Mouse (Mus musculus): Measurements from ENCODE around the gene Gm20696. TPM values are rescaled to one million over a fixed set of nuclear protein-coding genes. Genes with fewer than 3 reads are reported as not detected.
A peak's percentile ranks its signal among the peaks of the same experiment; 100 is the strongest.

The Gm20696 gene
- polyA plus RNA-seq, 1 experiment from 2014 or later, result 3.2 TPM

DNA sequence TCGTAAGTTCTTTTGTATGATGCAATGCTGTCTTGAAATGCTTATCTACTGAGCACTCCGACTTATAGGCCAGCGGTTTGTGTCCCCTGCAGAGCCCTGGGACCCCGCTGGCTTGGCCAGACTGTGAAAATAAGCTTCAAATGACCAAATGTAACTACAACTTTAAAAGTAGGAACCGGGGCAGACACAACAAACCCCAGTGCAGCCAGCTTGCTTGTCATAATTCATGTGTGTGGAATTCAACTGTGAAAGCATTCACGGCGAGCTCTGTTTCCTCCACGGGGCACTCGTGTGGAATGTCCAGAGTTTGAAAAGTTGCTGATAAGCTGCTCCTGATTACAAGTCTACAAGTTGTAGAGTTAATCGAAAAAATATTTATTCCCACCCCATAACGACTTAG lies 215.1 kb downstream of the Gm20696 start:
- Histone ChIP-seq H3K27ac (no peak overlapping the region), H3K9ac (no peak overlapping the region), H3K4me1 (peaks cover 6% of the 10 kb centered on the region; the same call in 1 of the 2 replicates), H3K9me3 (no peaks in the 10 kb centered on the region), H3K4me3 (no peak overlapping the region), H3K36me3 (no peaks in the 10 kb centered on the region), H3K27me3 (no peaks in the 10 kb centered on the region), H3K4me2 (no peak overlapping the region)
- ATAC-seq (ENCODE audit: insufficient number of reproducible peaks, insufficient read depth, low FRiP score, low TSS enrichment, low read depth), result no peak
- 58% methylated on average over 11 of the region's 11 CpGs for WGBS

- 76% methylated on average over 4 of the region's 4 CpGs for WGBS
- Histone ChIP-seq H3K27me3 (no peaks in the 10 kb centered on the region), H3K4me3 (no peak overlapping the region), H3K36me3 (no peaks in the 10 kb centered on the region), H3K27ac (no peak overlapping the region), H3K4me1 (peaks cover 9% of the 10 kb centered on the region; the same call in 1 of the 2 replicates), H3K9ac (no peak overlapping the region), H3K4me2 (no peak overlapping the region), H3K9me3 (no peaks in the 10 kb centered on the region)
- ATAC-seq (ENCODE audit: insufficient number of reproducible peaks, insufficient read depth, low FRiP score, low TSS enrichment, low read depth), result no peak
Measured at GRCm38 (mm10) chr6:99447447-99447846, 219.2 kb downstream of the Gm20696 start.

- H3K4me2 ChIP-seq, result no peak overlapping the region
- no peaks in the 10 kb centered on the region for H3K36me3 ChIP-seq
- no peak overlapping the region for H3K4me3 ChIP-seq
- no peaks in the 10 kb centered on the region for H3K27me3 ChIP-seq
- no peaks in the 10 kb centered on the region for H3K9me3 ChIP-seq
- H3K9ac ChIP-seq, result no peak overlapping the region
- no peak for ATAC-seq (ENCODE audit: insufficient number of reproducible peaks, insufficient read depth, low FRiP score, low TSS enrichment, low read depth)
- WGBS, result 93% methylated on average over 12 of the region's 12 CpGs
- H3K27ac ChIP-seq, result no peak overlapping the region
- H3K4me1 ChIP-seq, result peaks cover 7% of the 10 kb centered on the region; the same call in 1 of the 2 replicates
Measured at GRCm38 (mm10) chr6:99446801-99447415, 219.7 kb downstream of the Gm20696 start.

GRCm38 (mm10) chr6:99443460-99443859 lies 223.1 kb downstream of the Gm20696 start:
- Histone ChIP-seq H3K9ac (no peak overlapping the region), H3K4me3 (no peak overlapping the region), H3K27ac (no peak overlapping the region), H3K36me3 (no peaks in the 10 kb centered on the region), H3K9me3 (no peaks in the 10 kb centered on the region), H3K4me2 (no peak overlapping the region), H3K27me3 (no peaks in the 10 kb centered on the region), H3K4me1 (peaks cover 34% of the 10 kb centered on the region)
- 72% methylated on average over 5 of the region's 5 CpGs for WGBS
- no peak for ATAC-seq (ENCODE audit: insufficient number of reproducible peaks, insufficient read depth, low FRiP score, low TSS enrichment, low read depth)

- H3K9ac ChIP-seq, result no peak overlapping the region
- H3K36me3 ChIP-seq, result no peaks in the 10 kb centered on the region
- no peak overlapping the region for H3K4me2 ChIP-seq
- ATAC-seq (ENCODE audit: insufficient number of reproducible peaks, insufficient read depth, low FRiP score, low TSS enrichment, low read depth), result no peak
- H3K4me3 ChIP-seq, result no peak overlapping the region
- no peaks in the 10 kb centered on the region for H3K27me3 ChIP-seq
- peak overlapping the region; percentile 77; the same call in 1 of the 2 replicates for H3K27ac ChIP-seq
- H3K4me1 ChIP-seq, result peaks cover 42% of the 10 kb centered on the region
- no peaks in the 10 kb centered on the region for H3K9me3 ChIP-seq
- WGBS, result 69% methylated on average over 7 of the region's 7 CpGs
Measured at GRCm38 (mm10) chr6:99441100-99441499, 225.5 kb downstream of the Gm20696 start.

GRCm38 (mm10) chr6:99440606-99441005 lies 226.0 kb downstream of the Gm20696 start:
- Histone ChIP-seq H3K4me3 (no peak overlapping the region), H3K27ac (peak overlapping the region; percentile 77)
- 90% methylated on average over 2 of the region's 2 CpGs for WGBS

DNA sequence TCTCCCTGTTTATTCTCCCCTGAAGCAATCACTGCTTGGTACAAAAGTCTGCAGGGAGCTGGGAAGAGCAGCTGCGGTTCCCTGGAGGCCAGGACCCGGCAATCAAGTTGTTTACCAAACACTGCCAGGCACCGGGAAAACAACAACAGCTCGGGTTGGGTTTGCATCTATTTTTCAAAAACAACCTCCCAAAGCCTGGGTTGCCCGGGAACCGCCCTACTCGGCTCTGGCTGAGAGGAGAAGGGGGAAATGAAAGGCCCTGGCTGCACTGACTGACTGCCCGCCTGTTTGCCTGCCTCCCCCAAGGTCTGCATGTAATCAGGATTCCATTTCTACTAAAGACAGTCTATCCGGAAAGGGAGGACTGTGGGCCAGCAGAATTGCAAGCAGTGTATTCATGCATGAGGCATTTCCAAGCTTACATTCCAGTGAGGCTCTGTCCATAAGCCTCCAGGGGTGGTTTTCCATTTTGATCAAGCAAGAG lies 226.7 kb downstream of the Gm20696 start:
- no peak overlapping the region for H3K4me3 ChIP-seq
- H3K27me3 ChIP-seq, result no peaks in the 10 kb centered on the region
- H3K27ac ChIP-seq, result peak overlapping the region; percentile 77
- H3K9me3 ChIP-seq, result no peaks in the 10 kb centered on the region
- H3K4me1 ChIP-seq, result peaks cover 42% of the 10 kb centered on the region
- H3K36me3 ChIP-seq, result no peaks in the 10 kb centered on the region
- ATAC-seq (ENCODE audit: insufficient number of reproducible peaks, insufficient read depth, low FRiP score, low TSS enrichment, low read depth), result peak; percentile 73
- H3K4me2 ChIP-seq, result peak overlapping the region; percentile 26
- H3K9ac ChIP-seq, result peak overlapping the region; percentile 41; the same call in 1 of the 2 replicates
- 5% methylated on average over 9 of the region's 9 CpGs for WGBS

More at GRCm38 (mm10) chr6:99440606-99441005, 226.0 kb downstream of the Gm20696 start:
- H3K4me1 ChIP-seq, result peaks cover 42% of the 10 kb centered on the region
- no peaks in the 10 kb centered on the region for H3K27me3 ChIP-seq
- ATAC-seq (ENCODE audit: insufficient number of reproducible peaks, insufficient read depth, low FRiP score, low TSS enrichment, low read depth), result no peak
- H3K9me3 ChIP-seq, result no peaks in the 10 kb centered on the region
- H3K9ac ChIP-seq, result no peak overlapping the region
- no peak overlapping the region for H3K4me2 ChIP-seq
- H3K36me3 ChIP-seq, result no peaks in the 10 kb centered on the region

DNA sequence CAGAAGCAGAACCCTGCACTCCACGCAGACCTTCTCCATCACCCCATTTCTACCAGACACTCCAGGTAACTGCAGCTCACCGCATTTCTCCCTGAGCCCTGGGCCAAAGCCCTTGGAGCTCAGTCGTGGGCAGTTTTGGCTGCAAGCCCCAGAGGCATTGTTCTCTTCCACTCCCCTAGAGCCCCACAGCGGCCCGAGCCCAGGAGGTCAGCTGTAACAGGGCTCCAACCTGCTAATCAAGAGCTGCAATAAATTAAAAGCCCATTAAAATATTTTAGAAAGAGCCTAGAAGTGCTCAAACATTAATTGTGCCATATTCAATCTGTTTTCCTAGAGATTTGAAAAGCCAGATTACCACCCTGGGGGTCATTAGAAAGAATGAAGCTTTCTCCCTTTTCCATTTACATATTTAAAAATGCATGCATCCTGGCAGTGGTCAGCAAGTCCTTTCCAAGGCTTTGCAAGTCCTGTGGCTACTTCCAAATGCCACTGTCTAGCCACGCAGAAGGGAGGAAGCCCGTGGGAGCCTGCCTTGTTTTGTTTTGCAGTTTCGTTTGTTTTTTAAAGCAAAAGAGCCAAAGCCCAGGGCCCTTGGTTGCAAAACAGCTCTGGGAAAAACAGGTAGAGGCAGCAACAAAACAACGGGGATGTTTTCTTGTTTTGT lies 227.3 kb downstream of the Gm20696 start:
- H3K4me3 ChIP-seq, result no peak overlapping the region
- peak overlapping the region; percentile 26 for H3K4me2 ChIP-seq
- H3K9me3 ChIP-seq, result no peaks in the 10 kb centered on the region
- no peaks in the 10 kb centered on the region for H3K36me3 ChIP-seq
- ATAC-seq (ENCODE audit: insufficient number of reproducible peaks, insufficient read depth, low FRiP score, low TSS enrichment, low read depth), result no peak
- no peaks in the 10 kb centered on the region for H3K27me3 ChIP-seq
- H3K9ac ChIP-seq, result peak overlapping the region; percentile 41; the same call in 1 of the 2 replicates
- H3K27ac ChIP-seq, result peak overlapping the region; percentile 77
- 13% methylated on average over 9 of the region's 9 CpGs for WGBS
- H3K4me1 ChIP-seq, result peaks cover 42% of the 10 kb centered on the region

GRCm38 (mm10) chr6:99436371-99436770 lies 230.2 kb downstream of the Gm20696 start:
- 87% methylated on average over 6 of the region's 6 CpGs for WGBS
- Histone ChIP-seq H3K9me3 (no peaks in the 10 kb centered on the region), H3K4me3 (no peak overlapping the region), H3K36me3 (no peaks in the 10 kb centered on the region), H3K4me1 (peaks cover 37% of the 10 kb centered on the region), H3K27ac (no peak overlapping the region), H3K27me3 (no peaks in the 10 kb centered on the region), H3K4me2 (no peak overlapping the region), H3K9ac (no peak overlapping the region)
- no peak for ATAC-seq (ENCODE audit: insufficient number of reproducible peaks, insufficient read depth, low FRiP score, low TSS enrichment, low read depth)

DNA sequence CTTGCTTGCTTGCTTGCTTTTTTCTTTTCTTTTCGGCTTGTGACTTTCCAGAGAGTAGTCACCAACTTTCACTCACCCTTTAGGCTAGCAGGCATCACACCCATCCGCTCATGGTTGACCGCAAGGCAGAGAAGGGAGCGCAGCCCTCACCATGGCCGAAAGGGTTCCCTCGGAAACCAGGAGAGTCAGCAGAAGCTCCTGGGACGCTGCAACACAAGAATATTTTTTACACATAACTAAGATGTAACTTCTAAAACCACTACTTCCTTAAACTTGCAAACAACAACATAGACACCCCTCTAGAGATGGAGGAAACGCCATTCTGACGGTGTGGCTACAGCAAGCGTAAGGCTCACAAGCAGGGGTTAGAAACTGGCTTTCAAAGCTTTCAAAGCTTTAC lies 231.5 kb downstream of the Gm20696 start:
- H3K9ac ChIP-seq, result no peak overlapping the region
- H3K36me3 ChIP-seq, result no peaks in the 10 kb centered on the region
- H3K4me3 ChIP-seq, result no peak overlapping the region
- WGBS, result 97% methylated on average over 10 of the region's 10 CpGs
- H3K9me3 ChIP-seq, result no peaks in the 10 kb centered on the region
- no peaks in the 10 kb centered on the region for H3K27me3 ChIP-seq
- no peak overlapping the region for H3K27ac ChIP-seq
- H3K4me2 ChIP-seq, result no peak overlapping the region
- ATAC-seq (ENCODE audit: insufficient number of reproducible peaks, insufficient read depth, low FRiP score, low TSS enrichment, low read depth), result no peak
- H3K4me1 ChIP-seq, result peaks cover 25% of the 10 kb centered on the region

- Histone ChIP-seq H3K4me2 (no peak overlapping the region), H3K9ac (no peak overlapping the region), H3K27ac (no peak overlapping the region), H3K9me3 (no peaks in the 10 kb centered on the region), H3K4me3 (no peak overlapping the region), H3K36me3 (no peaks in the 10 kb centered on the region), H3K4me1 (peaks cover 4% of the 10 kb centered on the region), H3K27me3 (no peaks in the 10 kb centered on the region)
- no peak for ATAC-seq (ENCODE audit: insufficient number of reproducible peaks, insufficient read depth, low FRiP score, low TSS enrichment, low read depth)
- WGBS, result 69% methylated on average over 9 of the region's 9 CpGs
Measured at GRCm38 (mm10) chr6:99433006-99433405, 233.6 kb downstream of the Gm20696 start.

DNA sequence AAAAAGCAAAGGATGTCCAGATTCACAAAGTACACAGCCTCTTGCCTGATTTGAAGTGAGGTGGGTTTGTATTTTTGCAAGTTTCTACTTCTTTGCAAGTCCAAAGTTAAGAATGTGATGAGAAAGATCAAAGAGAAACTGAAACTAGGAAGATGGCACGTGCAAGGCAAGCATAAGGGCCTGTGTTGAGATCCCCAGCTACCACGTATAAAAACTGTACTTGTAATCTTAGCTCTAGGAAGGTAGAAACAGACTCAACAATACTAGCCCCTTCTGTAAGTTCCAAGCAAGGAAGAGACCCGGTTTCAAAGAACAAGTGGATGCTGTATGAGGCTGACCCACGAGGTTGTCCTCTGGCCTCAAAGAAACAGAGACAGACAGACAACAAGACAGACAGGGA lies 234.7 kb downstream of the Gm20696 start:
- Histone ChIP-seq H3K4me2 (no peak overlapping the region), H3K4me1 (no peaks in the 10 kb centered on the region), H3K4me3 (no peak overlapping the region), H3K9me3 (no peaks in the 10 kb centered on the region), H3K9ac (no peak overlapping the region), H3K27ac (no peak overlapping the region), H3K27me3 (no peaks in the 10 kb centered on the region), H3K36me3 (no peaks in the 10 kb centered on the region)
- no peak for ATAC-seq (ENCODE audit: insufficient number of reproducible peaks, insufficient read depth, low FRiP score, low TSS enrichment, low read depth)
- 65% methylated on average over 4 of the region's 4 CpGs for WGBS

Data from embryonic facial prominence, embryonic 13.5 days (tissue).